Mouse (Mus musculus) megakaryocyte-erythroid progenitor cell, adult 5-6 weeks (primary cell): ENCODE data around the gene D1Ertd622e. TPM values are rescaled to one million over a fixed set of nuclear protein-coding genes. Genes with fewer than 3 reads are reported as not detected.
A peak's percentile ranks its signal among the peaks of the same experiment; 100 is the strongest.

Experiments
- ATAC-seq: replicated peaks from 2 replicates; pipeline ENCODE4 v1.8.0; 2016; ENCODE audit warnings: mild to moderate bottlenecking, inconsistent platforms; ENCODE audit not compliant: severe bottlenecking, poor library complexity, low FRiP score, low TSS enrichment
- total RNA-seq, 2 experiments: library from RNA; stranded (forward) in 1 of 2; stranded (reverse) in 1 of 2; fragments of 200-1000, 215-1000 nt in 1 of 2; fragments of >200 nt in 1 of 2; fragmentation: Nextera tagmentation in 1 of 2; gene quantifications; 2 replicates each; pipeline ENCODE4 v1.2.3; 2014 to 2017

D1Ertd622e gene
- total RNA-seq, 2 experiments from 2014 or later = 35.9 to 48.1 TPM

DNA sequence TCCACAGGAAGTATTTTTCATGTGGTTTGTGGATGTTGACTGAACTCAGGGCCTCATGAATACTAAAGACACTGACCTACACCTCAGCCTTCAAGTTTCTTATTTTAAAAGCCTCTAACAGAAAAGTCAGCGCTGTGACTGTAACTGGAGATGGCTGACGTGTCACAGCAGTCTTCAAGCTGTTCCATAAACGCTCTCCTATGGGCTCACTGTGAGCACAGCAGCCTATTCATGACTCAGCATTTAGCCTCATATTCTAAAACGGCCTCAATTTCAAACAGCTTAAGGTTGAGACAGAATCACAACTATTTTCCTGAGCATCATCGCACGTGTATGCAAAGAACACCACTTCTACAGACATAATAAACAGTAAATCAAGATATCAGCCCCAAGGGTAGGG is 11.8 kb downstream of the D1Ertd622e start:
- ATAC-seq = peak; percentile 72

DNA sequence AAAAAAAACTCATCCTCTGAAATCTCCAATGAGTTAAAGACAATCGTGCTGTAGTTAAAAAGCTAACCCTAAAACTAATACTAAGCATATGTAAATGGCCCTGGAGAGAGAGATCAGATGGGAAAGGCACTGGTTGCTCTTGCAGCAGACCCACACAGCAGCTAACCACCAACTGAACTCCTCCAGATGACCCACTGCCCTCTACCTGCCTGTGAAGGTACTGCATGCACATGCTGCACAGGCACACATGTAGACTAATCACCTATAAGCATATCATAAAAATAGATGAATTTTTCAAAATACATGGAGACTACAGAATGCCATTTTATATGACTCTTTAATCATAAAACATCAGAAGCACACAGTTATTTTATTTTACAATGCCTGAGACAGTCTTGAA is 14.8 kb downstream of the D1Ertd622e start:
- peak; percentile 60; the same call in 1 of the 2 replicates for ATAC-seq

DNA sequence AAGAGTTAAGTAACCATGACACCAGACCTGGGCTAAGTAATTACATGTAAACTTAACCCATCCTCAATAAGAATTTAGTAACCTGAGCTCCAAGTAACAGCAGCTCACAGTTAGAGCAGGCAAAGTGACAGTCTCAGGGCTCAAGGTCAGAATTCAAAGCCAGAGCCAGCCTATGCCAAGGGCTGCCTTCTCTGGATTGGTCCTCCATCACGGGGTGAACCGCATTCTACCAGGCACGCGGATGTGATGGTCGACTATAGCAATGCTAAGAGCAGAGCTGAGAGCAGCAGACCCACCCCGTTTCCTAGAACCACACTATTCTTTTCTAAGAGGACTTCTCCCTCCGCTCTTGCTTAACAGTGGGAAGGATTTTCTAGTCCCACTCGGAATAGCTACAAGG is 27.8 kb downstream of the D1Ertd622e start:
- ATAC-seq = no peak

DNA sequence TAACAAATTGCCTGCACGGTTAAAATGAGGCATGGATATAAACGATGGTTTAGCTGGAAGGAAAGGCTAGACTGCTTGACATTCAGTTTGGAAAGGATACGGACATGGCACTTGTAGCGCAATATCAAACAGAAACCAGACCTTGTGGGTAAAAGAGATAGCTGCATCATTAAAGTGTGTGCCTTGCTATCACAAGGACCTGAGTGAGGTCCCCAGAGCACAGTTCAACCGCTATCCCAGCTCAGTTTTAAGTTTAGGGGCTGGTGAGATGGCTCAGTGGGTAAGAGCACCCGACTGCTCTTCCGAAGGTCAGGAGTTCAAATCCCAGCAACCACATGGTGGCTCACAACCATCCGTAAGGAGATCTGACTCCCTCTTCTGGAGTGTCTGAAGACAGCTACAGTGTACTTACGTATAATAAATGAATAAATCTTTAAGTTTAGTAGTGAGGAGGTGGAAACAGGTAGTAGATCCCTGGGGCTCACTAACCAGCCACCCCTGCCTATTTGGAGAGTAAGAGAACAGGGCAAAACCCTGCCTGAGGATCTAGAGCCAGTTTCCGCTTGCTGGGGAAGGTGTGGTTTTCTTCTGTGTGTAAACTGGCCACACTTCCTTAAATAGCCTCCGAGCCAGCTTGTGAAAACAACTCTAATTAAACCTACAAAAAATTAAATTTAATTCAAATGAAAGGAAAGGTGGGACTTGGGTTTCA is 29.2 kb downstream of the D1Ertd622e start:
- ATAC-seq = peak; percentile 93

DNA sequence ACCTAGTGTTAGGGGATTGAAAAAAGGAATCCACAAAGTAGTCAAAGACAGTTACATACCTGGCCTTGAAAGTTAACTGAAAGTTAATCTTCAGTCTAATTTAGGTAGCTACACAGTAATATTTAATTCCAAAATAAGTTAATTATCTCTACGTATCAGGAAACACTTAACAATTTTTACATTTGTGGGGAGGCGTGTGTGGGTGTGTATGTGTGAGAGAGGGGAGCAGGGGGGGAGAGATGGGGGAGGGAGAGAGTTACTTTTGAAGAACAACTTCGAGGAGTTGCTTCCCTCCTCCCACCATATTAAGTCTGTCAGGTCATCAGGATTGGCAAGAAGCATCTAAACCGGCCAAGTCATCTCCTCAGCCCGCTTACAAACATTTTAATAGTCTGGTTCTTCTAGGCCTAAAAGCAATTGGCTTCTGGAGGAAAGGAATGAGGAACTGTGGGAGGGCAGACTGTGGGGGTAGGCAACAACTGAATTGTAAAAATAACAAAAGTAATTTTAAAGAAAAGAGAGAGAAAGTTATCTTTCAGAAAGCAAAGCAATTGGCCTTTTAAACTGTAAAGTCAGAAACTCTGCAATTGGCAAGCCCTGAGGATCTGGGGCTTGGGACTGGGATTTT is 29.9 kb downstream of the D1Ertd622e start:
- ATAC-seq = peak; percentile 5; the same call in 1 of the 2 replicates

DNA sequence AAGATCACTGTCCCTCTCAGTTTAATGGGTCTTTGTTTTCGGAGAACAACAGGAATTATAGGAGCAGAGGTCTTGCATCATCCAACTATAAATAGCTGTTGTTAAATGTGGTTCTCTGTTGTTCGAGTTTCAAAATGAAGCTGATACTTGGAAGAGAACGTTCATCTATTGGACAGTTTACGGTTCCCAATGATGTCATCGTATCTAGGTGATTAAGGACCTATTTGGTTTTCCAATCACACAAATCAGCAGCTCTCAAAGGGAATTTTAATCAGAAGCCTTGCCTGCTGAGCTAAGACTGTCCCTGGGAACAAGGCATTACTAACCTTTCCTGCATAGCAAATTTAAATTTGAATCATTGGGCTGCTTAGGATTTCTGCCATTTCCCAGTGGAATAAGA is 31.7 kb downstream of the D1Ertd622e start:
- no peak for ATAC-seq

DNA sequence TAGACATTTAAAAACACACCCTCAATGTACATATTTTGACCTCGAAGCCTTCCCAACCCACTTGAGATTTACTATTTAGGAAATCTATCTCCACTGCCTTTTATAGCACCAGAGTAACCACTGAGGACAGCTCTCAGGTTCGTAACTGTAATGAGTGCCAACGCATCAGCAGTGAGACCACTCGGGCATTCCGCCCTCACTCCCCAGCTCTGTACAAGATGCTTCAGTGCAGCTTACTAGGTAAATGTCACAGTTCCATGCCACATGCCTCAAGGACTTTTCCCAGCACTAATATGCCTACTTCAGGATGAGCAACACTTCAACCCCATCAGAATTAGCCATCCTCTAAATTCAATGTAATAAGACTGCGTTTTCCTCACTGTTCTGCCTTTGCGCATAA is 33.0 kb downstream of the D1Ertd622e start:
- no peak for ATAC-seq

DNA sequence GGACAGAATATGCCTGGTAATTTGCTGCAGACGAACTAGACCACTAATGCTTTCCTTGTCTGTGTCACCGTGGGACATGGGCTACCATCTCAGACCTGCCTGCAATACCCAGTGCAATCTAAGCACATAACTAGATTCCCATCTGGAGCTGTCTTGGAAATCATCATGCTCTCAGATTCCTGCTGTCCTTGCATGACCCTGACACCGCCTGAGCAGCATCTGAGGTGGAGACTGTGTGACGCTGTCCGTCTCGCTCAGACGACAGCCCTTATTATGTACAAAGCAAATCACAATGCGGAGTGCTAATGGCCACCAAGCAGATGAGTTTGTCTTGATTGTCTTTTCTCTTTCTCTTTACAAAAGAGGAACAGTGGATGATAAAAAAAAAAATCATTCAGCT is 33.9 kb downstream of the D1Ertd622e start:
- no peak for ATAC-seq

DNA sequence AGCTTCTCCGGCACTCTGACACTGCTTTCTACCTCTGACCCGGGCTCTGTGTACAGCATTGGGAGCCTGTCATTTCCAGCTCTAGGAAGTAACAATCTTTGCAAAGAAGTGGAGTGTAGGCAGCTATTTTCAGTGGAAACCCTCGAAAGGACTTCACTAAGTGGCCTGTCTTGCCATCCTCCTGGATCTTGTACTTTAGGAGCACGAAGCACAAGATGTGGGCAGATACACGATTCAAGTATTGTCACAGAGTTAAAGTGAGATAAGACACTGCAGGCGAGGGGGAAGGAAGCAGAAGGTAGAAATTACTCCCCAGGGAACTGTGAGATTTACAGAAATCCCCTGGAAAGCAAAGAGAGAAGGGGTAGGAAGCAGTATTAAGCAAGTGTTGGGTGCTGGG is 36.4 kb downstream of the D1Ertd622e start:
- ATAC-seq = peak; percentile 49

DNA sequence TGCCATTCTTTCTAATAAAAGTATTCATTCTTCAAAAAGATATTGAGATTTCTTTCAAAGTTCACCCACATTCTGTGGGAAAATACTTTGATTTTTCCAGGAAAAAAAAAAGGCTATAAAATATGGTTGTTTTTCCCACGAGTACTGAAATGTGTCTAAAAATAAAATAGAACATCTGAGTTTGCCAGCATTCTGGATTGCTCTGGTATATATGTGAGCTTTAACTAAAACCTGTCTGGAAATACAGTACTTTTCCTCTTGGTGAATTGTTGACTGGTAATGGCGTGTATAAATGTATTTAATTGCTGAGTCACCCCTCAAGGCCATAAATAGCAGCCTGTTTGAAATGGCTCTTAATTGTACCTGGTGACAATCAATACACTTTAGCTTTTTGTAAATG is 37.5 kb downstream of the D1Ertd622e start:
- ATAC-seq = no peak

DNA sequence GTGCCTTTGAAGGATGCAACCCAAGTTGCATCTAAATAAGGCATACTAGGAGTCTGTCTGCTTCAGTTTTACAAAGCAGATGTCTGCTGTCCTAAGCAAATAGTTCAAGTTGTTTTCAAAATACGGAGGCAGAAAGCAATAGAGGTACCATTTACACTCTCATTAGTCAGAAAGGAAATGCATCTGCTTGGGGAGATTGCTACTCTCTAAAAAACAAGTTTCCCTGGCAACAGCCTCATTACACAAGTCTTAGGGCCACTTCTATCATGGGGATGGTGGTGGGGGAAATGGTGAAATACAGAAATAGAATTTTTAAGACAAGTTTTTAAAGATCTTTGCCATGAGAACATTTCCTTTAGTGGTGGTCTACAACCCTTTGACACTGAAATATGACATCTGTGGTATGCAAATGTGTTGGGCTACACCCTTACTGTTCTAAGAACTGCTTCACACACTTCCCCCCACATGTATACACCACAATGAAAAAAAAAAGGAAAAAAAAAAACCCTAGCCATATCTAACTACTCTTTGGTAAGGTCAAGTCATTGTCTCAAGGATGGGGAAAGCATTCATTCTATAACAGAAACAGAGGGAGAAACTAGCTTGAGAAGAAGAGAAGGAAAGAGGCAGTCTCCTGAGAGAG is 38.5 kb downstream of the D1Ertd622e start:
- ATAC-seq = no peak

DNA sequence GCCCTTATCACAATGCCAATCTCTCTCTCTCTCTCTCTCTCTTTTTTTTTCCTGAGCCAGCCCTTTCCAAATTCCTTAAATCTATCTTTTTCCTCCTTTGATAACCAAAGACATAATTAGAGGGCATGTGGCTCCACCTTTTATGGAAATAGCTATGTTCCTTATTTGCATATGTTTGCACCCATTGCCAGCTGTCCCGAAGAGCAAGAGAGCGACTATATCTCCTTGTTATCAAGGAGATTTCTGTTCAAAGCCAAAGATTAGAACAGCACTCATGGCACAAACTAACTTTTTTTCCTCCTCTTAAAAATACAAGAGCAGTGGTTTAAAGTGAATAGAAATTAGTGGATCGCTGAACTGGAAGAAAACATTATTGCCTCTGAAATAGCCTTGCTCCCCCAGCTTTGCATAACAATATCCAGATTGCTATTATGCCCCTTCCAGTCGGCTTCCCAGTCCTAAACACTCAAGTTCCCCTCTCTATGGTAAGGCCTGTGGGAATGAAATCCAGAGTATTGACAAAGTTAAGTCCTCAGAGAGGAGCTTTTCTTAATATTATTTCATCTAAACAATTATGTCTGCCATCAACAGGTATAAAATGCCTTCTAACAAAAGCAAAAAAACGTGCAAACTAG is 39.2 kb downstream of the D1Ertd622e start:
- no peak for ATAC-seq

DNA sequence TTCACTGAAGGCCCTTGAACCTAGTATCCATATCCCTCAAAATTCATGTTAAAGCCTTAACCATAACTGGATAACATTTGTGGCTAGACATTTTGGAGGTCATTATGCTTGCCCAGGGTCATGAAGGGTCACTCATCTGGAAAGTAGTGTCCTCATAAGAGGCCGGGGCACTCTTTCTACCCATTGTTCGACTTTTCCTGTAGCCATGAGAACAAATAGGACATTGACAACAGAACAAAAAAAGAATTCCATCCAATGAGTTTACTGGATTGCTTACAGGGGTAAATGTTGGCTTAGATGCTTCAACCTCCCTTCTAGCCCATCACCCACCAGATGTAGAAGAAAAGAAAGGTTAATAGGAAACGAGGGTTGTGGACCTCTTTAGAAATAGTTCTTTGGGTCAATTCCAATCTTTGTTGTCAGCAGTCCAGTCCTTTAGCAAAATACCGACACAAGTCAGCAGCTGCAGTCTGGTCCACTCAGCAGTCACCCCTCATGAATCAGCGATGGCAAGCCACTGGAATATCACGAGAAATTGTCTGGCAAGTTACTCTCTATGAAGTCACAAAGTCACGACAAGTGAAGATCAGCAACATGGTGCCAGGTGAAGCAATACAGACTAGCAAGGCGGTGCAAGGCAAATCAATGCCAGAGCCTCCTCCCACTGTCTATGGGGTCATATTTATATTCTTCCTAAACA is 42.1 kb downstream of the D1Ertd622e start:
- no peak for ATAC-seq

DNA sequence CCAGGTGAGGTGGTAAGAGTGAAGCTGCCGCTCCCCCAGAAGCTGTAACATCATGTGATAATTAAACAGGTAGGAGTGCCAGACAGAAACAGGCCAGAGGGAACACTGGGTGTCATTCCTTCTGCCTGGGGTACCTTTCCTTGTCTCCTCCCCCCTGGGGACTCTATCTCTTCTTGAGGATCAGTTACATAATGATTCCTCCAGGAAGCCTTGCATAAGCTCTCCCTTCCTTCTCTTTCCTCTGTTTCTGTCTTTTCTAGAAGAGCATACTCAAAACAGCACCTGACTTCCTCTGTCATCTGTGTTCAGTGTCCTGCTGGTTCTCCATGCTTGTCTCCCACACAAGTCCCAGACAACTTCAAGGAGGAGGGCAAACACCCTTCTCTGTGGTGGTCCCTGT is 46.3 kb downstream of the D1Ertd622e start:
- no peak for ATAC-seq

DNA sequence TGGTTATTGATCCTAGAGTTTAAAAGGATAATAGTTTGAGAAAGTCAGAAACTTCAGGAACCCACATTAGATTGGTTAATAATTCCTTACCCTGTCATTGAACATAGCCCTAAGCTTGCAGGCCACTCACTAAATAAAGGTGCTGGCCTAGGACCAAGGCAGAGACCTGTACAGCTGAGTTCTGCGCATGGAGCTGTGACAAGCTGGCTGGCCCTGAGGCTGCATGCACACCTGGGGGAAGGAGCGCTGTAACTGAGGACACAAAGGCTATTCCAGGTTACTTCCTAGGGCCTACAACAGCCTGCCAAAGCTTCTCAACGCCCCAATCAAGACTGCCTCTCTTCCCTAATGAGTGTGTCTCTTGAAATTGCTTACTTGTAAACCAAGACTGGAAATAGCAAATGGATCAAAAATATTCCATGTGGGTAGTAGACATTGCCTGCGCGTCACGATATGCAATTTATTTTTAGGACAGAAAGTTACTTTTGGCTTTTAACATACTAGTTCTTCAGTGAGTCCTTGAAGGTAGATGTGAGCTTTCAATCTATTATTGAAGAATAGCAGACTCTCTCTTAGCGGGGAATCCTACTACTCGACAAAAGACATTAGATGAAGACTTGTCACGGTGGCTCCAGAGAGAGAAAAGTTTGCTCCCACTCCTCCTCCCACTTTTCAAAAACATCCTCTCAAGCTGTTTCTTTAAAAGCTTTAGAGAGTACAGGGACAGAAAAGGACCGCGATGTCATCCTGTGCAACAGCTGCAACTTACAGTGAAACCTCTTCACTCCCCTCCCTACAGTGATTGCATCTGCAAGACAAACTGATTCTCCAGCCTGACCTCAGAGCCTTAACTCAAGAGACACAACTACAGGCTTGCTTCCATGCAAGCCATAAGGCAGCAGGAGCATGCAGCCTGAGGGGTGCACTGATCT is 47.1 kb downstream of the D1Ertd622e start:
- ATAC-seq = no peak

DNA sequence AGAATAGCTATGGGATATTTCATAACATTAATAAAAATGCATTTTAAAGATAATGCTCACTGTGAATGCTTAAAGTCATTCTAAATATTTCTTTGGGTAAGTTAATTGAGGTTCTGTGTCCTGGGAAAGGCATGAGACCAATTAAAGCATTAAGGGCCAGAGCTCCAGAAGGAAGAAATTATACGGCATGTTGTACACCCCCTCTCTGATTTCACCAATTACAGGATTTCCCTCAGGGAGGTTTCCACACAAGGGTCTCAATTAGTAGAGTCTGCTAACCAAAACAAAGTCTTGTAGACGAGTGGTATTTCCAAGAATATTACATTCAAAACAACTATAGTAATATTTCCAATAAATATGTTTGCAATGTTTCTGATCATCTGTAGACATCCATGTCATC is 50.1 kb downstream of the D1Ertd622e start:
- ATAC-seq = no peak

DNA sequence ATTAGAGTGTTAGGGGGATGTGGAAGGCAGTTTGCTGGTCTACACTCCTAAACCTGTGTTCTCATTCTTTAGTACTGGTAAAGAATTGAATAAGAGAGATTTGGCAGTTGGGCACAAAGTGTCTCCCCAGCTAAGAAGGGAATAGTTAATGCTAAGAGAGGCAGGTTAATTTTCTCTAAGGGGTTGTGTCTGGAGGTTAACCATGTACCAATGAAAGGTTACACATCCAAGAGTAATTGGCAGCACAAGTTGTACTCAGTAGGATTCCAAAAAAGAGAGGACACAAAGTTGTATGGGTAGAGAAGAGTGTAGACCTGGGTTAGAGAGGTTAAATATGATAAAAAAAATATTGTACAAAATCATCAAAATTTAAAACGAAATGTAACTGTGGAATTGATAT is 58.5 kb downstream of the D1Ertd622e start:
- ATAC-seq = no peak

DNA sequence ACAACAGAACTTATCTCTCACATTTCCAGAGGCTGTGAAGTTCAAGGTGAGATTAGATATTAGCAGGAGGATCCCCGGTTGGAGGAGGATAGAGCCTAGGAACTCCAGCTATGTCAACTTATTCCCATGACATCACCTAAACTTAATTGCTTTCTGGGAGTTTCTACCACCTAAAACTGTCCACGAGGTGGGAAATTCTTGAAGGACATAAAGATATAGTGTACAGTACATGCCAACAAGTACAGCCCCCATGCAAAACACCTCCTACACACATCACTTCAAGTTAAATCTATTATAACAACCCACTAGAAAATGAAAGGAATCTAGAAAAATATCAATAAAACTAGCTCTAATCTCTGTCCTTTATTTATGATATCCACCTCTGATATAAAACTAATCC is 61.5 kb downstream of the D1Ertd622e start:
- ATAC-seq = no peak

DNA sequence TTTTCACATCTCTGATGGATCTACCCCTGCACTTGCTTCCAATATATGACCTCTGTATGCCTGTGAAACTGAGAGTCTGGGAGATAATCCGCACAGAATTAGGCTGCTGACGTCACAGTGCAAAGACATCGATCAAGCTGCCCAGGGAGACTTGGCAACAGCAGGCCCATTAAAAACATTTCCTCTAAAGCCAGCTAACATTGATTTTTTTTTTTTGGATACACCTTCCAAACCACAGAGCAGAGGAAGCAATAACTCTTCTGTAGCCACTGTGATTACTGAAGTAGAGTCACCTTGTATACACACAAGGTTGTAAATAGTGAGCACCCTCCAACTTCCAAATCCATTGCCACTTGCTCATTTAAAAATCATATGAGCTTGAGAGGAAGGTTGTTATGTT is 62.8 kb downstream of the D1Ertd622e start:
- ATAC-seq = no peak
